Mouse (Mus musculus): Measurements from ENCODE around the gene Prox1. TPM values are rescaled to one million over a fixed set of nuclear protein-coding genes. Genes with fewer than 3 reads are reported as not detected.

The Prox1 gene
- polyA plus RNA-seq, 1 experiment from 2014 or later = 2.1 TPM

DNA sequence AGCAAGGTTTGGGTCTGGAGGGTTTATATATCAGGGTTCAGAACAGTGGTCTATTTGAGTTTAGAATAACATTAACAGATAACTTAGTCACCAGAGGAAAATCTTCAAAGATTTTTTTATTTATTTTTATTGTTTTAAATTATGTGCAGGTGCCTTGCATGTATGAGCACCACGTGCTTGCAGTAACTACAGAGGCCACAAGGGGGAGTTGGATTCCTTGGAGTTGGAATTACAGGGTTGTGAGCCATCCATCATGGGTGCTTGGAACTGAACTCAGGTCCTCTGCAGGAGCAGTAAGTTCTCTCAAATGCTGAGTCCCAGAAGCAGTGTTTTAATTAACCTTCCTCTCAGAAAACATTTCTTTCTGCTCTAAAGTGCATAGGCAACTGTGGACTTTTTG lies 54.5 kb downstream of the Prox1 start:
- no peaks in the 10 kb centered on the region for H3K36me3 ChIP-seq
- no peak for ATAC-seq (ENCODE audit: insufficient number of reproducible peaks, low FRiP score, low TSS enrichment, low read depth)
- H3K9me3 ChIP-seq = no peaks in the 10 kb centered on the region
- WGBS = 88% methylated on average over 1 of the region's 1 CpGs
- no peak overlapping the region for H3K27ac ChIP-seq
- no peaks in the 10 kb centered on the region for H3K4me1 ChIP-seq
- no peak overlapping the region for H3K9ac ChIP-seq
- no peaks in the 10 kb centered on the region for H3K27me3 ChIP-seq
- H3K4me3 ChIP-seq = no peak overlapping the region
- H3K4me2 ChIP-seq = no peak overlapping the region

DNA sequence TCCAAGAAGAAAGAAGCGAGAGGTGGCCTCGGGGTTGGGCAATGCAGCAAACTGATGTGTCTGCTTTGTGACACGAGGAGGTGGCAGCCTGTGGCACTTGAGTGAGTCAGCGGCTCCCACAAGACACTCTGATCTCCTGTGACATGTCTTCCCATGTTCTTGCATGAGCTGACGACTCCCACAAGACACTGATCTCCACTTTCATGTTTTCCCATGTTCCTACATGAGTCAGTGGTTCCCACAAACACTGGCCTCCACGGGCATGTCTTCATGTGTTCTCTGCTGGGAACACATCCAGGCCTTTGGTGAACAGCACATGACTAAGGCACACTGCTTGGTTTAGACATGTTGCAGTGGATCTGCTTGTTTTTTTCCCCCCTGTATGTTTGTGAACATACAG lies 58.8 kb downstream of the Prox1 start:
- Histone ChIP-seq H3K9ac (no peak overlapping the region), H3K9me3 (no peaks in the 10 kb centered on the region), H3K27ac (no peak overlapping the region), H3K4me3 (no peak overlapping the region), H3K4me2 (no peak overlapping the region), H3K27me3 (no peaks in the 10 kb centered on the region), H3K4me1 (no peaks in the 10 kb centered on the region), H3K36me3 (no peaks in the 10 kb centered on the region)
- 67% methylated on average over 6 of the region's 6 CpGs for WGBS
- no peak for ATAC-seq (ENCODE audit: insufficient number of reproducible peaks, low FRiP score, low TSS enrichment, low read depth)

DNA sequence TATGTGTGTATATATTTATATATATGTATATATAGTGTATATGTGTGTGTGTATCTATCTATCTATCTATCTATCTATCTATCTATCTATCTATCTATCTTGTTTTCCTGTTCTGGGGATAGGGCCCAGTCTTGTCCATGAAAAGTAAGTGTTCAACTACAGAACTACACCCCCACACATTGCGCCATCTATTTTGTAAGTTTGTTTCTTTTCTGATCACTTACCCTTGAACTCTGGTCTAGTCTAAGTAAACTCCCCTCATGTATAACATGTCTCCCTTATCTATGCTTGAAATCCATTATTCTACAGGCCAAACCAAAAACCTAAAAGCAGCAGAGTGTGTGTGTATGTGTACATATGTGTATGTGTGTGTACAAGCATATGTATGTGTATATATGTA lies 62.9 kb downstream of the Prox1 start:
- H3K27me3 ChIP-seq = no peaks in the 10 kb centered on the region
- no peak overlapping the region for H3K9ac ChIP-seq
- WGBS = 88% methylated on average over 1 of the region's 1 CpGs
- H3K4me3 ChIP-seq = no peak overlapping the region
- no peak overlapping the region for H3K4me2 ChIP-seq
- no peaks in the 10 kb centered on the region for H3K4me1 ChIP-seq
- H3K9me3 ChIP-seq = no peaks in the 10 kb centered on the region
- ATAC-seq (ENCODE audit: insufficient number of reproducible peaks, low FRiP score, low TSS enrichment, low read depth) = no peak
- H3K27ac ChIP-seq = no peak overlapping the region
- H3K36me3 ChIP-seq = no peaks in the 10 kb centered on the region

DNA sequence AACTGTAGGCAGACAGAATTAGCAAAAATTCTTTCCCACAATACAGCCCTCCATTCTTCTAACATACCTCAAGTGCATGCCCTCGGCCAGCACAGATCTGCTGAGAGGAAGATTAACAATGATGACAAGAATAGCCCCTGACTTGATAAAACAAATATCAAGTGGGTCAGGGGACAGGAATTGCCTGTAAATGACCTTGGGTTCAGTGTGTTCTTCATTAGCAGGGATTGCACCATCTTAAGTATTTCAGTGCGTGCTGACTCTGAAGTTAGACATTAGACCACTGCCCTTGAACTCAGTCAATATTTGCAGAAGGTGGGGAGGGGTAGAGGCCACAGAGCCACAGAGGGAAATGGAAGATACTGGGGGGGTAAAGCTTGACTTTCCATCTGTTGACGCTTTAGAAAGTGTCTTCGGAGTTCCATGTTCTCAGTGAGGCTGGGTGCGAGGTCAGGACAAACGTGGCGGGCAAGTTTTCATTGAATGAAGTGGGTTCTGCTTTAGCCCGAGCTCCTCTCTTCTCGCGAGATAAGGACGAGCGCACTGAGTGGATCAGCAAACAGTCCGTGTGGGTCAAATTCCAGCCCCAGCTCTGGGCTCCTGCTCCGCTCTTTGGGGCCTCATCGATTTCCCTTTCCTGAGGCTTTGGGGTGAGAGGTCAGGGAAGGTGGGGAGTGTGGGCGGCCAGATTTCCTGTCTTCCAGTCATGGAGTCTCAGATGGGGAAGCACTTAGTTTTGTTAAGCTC lies 63.7 kb downstream of the Prox1 start:
- no peak overlapping the region for H3K4me3 ChIP-seq
- H3K36me3 ChIP-seq = no peaks in the 10 kb centered on the region
- H3K9me3 ChIP-seq = no peaks in the 10 kb centered on the region
- no peaks in the 10 kb centered on the region for H3K27me3 ChIP-seq
- WGBS = 80% methylated on average over 16 of the region's 16 CpGs
- no peaks in the 10 kb centered on the region for H3K4me1 ChIP-seq
- H3K4me2 ChIP-seq = no peak overlapping the region
- H3K27ac ChIP-seq = no peak overlapping the region
- no peak overlapping the region for H3K9ac ChIP-seq
- no peak for ATAC-seq (ENCODE audit: insufficient number of reproducible peaks, low FRiP score, low TSS enrichment, low read depth)

DNA sequence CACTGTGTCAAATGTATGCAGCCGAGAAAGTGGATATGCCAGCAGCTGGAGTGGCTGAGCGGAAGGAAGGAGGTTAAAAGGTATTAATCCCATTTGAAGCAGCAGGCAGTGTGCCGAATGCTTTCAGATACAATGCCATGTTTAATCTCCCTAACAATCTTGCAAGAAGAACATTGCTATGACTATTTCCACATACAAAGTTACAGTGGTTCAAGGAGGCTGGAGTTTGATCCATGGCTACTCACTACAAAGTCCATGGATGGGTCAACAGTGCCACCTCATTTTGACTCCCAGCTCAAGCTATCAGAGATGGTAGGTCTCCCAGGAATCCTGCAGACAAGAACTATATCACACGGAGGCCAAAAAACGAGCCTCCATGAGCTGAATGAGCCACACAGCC lies 64.5 kb downstream of the Prox1 start:
- Histone ChIP-seq H3K27ac (no peak overlapping the region), H3K9me3 (no peaks in the 10 kb centered on the region), H3K36me3 (no peaks in the 10 kb centered on the region), H3K9ac (no peak overlapping the region), H3K4me1 (no peaks in the 10 kb centered on the region), H3K4me3 (no peak overlapping the region), H3K4me2 (no peak overlapping the region), H3K27me3 (no peaks in the 10 kb centered on the region)
- no peak for ATAC-seq (ENCODE audit: insufficient number of reproducible peaks, low FRiP score, low TSS enrichment, low read depth)
- WGBS = 76% methylated on average over 5 of the region's 5 CpGs

DNA sequence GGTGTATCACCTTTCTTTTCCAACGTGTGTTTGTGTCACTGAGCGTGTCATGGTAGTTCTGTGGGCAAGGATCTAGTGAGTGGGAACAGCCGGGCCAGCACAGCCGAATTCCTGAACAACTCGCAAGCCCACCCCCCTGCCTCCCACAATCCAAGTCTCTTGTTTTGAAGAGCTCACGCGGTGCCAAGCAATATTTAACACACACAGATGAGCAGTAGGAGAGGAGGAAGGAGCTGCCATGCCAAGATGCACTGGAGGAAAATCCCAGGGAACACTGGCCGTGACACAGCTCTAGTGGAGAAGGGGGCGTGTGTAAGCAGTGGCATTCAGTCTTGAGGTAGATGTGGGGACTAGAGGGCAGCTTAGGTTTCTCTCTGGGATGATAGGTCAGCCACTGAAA lies 77.2 kb downstream of the Prox1 start:
- WGBS = 83% methylated on average over 9 of the region's 9 CpGs
- H3K4me3 ChIP-seq = no peak overlapping the region
- no peak for ATAC-seq (ENCODE audit: insufficient number of reproducible peaks, low FRiP score, low TSS enrichment, low read depth)
- H3K4me2 ChIP-seq = no peak overlapping the region
- H3K36me3 ChIP-seq = no peaks in the 10 kb centered on the region
- H3K4me1 ChIP-seq = no peaks in the 10 kb centered on the region
- no peaks in the 10 kb centered on the region for H3K9me3 ChIP-seq
- no peaks in the 10 kb centered on the region for H3K27me3 ChIP-seq
- H3K9ac ChIP-seq = no peak overlapping the region
- H3K27ac ChIP-seq = no peak overlapping the region

DNA sequence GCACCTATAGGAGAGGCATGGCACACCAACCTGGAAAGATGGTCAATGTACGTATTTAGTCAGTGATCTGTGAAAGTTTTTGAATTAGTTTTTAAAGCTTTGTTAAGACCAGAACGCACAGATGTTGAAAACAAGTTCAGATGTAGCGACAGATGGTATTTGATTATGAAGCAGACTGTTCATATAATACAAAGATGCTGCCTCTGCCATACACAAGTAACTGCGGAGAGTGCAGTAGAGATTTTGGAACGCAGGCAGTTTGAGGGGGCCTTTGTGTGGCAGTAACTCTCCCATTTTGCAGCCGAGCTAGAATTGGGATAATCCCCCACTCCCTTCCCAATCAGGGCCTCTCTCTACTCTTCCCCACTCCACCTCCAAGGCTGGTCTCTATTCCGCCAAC lies 78.4 kb downstream of the Prox1 start:
- Histone ChIP-seq H3K4me1 (no peaks in the 10 kb centered on the region), H3K27ac (no peak overlapping the region), H3K36me3 (no peaks in the 10 kb centered on the region), H3K9me3 (no peaks in the 10 kb centered on the region), H3K9ac (no peak overlapping the region), H3K27me3 (no peaks in the 10 kb centered on the region), H3K4me3 (no peak overlapping the region), H3K4me2 (no peak overlapping the region)
- ATAC-seq (ENCODE audit: insufficient number of reproducible peaks, low FRiP score, low TSS enrichment, low read depth) = no peak
- WGBS = 81% methylated on average over 7 of the region's 7 CpGs

DNA sequence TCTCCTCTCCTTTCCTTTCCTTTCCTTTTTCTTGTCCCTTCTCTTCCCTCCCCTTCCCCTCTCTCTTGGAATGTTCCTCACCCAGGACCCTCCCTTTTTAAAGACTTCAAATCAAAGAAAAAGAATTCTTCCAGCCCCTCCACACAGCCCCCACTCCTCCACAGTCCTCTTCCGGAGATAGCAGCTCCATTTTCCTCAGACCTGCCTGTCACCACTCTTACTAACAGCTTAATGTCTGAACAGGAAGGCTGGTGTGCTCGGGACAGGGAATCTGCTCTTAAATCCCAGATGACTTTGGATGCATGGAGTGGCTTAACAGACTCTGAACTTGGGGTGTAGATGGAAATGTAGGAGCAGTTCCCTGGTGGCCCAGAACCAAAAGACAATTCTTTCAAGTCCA lies 81.6 kb downstream of the Prox1 start:
- 27% methylated on average over 2 of the region's 2 CpGs for WGBS
- no peaks in the 10 kb centered on the region for H3K4me1 ChIP-seq
- no peak for ATAC-seq (ENCODE audit: insufficient number of reproducible peaks, low FRiP score, low TSS enrichment, low read depth)

DNA sequence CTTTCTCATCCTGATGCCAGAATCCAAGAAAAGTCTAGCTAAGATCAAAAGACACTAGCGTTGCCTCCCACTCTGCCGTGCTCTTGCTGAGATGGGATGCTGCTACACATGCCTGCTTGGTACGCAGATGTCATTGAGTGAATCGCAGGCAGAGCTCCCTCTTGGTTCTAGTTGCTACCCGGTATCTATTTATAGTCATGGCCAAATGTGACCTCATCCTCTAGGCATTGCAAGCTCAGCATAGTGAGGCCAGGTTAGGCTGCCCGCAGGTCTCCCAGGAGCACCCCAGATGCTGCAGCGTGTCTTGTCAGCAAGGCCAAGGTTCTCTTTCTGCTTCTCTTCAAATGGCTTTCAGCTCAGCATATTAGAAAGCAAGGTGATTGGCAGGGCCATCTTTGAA lies 84.8 kb downstream of the Prox1 start:
- H3K4me2 ChIP-seq = no peak overlapping the region
- no peak for ATAC-seq (ENCODE audit: insufficient number of reproducible peaks, low FRiP score, low TSS enrichment, low read depth)
- no peak overlapping the region for H3K4me3 ChIP-seq
- H3K36me3 ChIP-seq = no peaks in the 10 kb centered on the region
- H3K9me3 ChIP-seq = no peaks in the 10 kb centered on the region
- H3K27ac ChIP-seq = no peak overlapping the region
- no peaks in the 10 kb centered on the region for H3K27me3 ChIP-seq
- 81% methylated on average over 7 of the region's 7 CpGs for WGBS
- no peak overlapping the region for H3K9ac ChIP-seq
- H3K4me1 ChIP-seq = peaks cover 3% of the 10 kb centered on the region

More for the DNA sequence above, 81.6 kb downstream of the Prox1 start:
- no peak overlapping the region for H3K4me2 ChIP-seq
- H3K27ac ChIP-seq = no peak overlapping the region
- H3K4me3 ChIP-seq = no peak overlapping the region
- no peaks in the 10 kb centered on the region for H3K27me3 ChIP-seq
- H3K36me3 ChIP-seq = no peaks in the 10 kb centered on the region
- no peaks in the 10 kb centered on the region for H3K9me3 ChIP-seq
- H3K9ac ChIP-seq = no peak overlapping the region

DNA sequence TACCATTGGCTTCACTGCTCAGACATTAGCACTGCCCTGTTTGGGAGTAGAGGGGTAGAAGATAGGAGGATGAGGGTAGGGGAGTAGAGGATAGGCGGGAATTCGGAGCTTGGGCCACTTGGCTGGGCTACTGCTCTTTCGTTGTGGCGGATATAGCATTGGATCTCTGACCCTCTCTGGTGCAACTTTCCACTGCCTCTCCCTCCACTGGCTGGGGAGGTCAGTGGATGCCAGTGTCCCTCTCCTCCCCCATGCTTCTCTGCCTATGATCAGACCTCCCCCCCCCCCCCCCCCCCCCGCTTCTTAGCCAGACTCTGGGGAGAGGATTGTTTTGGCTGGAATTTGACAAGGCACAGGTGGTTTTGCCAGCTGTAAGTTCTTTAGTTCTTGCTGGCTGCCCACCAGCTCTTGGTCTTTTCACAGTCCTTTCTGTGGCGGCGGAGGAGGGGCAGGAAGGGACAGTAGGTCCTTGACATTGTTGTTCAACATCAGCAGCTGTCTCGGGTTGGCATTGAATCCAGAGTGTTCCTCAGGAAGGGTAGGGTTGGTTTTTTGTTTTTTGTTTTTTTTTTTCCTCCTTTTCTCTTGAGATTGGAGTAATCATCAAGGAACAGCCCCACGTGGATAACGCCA lies 90.8 kb downstream of the Prox1 start:
- Histone ChIP-seq H3K4me3 (no peak overlapping the region), H3K9ac (no peak overlapping the region), H3K9me3 (no peaks in the 10 kb centered on the region), H3K27ac (no peak overlapping the region), H3K36me3 (no peaks in the 10 kb centered on the region), H3K27me3 (no peaks in the 10 kb centered on the region), H3K4me2 (no peak overlapping the region), H3K4me1 (peaks cover 5% of the 10 kb centered on the region)
- ATAC-seq (ENCODE audit: insufficient number of reproducible peaks, low FRiP score, low TSS enrichment, low read depth) = no peak
- WGBS = 80% methylated on average over 9 of the region's 10 CpGs

DNA sequence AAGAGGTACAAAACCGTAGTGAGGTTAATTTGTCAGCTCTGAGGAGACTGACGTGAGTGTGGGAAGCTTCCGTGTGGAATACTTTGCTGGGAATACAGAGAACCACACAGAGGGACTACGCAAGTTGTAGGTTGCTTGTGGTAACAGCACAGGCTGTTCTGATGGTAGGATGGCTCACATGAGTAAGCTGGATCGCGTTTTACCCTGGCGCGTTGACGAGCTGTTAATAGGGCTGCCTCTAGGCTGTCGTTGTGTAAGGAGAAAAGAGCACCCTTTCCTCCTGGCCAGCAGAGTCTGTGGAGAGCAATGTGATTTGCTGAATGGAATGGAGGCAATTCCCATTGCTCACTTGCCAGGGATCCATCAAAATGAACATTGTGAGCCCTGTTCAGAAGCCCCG lies 93.9 kb downstream of the Prox1 start:
- Histone ChIP-seq H3K36me3 (no peaks in the 10 kb centered on the region), H3K4me2 (no peak overlapping the region), H3K9me3 (no peaks in the 10 kb centered on the region), H3K27ac (no peak overlapping the region), H3K27me3 (no peaks in the 10 kb centered on the region), H3K4me1 (peaks cover 5% of the 10 kb centered on the region), H3K9ac (no peak overlapping the region), H3K4me3 (no peak overlapping the region)
- no peak for ATAC-seq (ENCODE audit: insufficient number of reproducible peaks, low FRiP score, low TSS enrichment, low read depth)
- 69% methylated on average over 11 of the region's 11 CpGs for WGBS

Data from limb, embryonic 15.5 days (tissue).